Mouse (Mus musculus): Measurements from ENCODE around the gene Mn1.

DNA sequence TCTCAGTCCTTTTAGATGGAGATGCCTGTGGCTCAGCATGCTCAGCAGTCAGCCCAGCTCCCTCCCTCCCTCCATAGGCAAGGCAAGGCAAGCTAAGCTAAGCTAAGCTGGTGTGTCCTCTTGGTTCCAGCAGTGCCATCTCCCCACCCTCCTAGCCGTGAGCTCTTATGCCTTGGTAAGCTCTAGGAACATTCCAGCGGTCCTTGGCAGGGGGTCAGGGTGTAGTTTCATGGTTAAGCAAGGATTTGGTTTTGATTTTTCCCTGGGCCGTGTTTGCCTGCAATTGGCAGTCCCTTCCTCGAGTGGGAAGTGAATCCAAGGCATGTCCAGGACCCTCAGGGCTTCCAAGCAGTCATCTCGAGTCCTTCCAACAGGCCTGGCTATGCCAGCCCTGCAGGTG is 33.8 kb upstream of the Mn1 start:
- no peak for TF ChIP-seq CTCF (IDR thresholded peaks at IDR 0.05 in 2 of 3, conservative IDR thresholded peaks at IDR 0.05 in 1 of 3; ENCODE audit: control insufficient read depth in 1 of 3, insufficient read depth in 1 of 3, low read depth in 2 of 3, low read length in 3 of 3, poor library complexity in 1 of 3, severe bottlenecking in 1 of 3)
- no peak for TF ChIP-seq BHLHE40 (IDR thresholded peaks at IDR 0.05; ENCODE audit: borderline replicate concordance, low read depth, low read length)
- TF ChIP-seq MEF2A (IDR thresholded peaks at IDR 0.05; ENCODE audit: extremely low read depth, insufficient replicate concordance, low read depth, low read length, poor library complexity, severe bottlenecking): no peak
- no peak for TF ChIP-seq USF1 (IDR thresholded peaks at IDR 0.05; ENCODE audit: low read depth, low read length)
- no peak for TF ChIP-seq POLR2AphosphoS5 (IDR thresholded peaks at IDR 0.05; ENCODE audit: borderline replicate concordance, low read depth, low read length)
- no peak for TF ChIP-seq MAX (IDR thresholded peaks at IDR 0.05; ENCODE audit: low read length)
- no peak for TF ChIP-seq HCFC1 (IDR thresholded peaks at IDR 0.05; ENCODE audit: low read depth, low read length)
- no peak for TF ChIP-seq GATA1 (IDR thresholded peaks at IDR 0.05; ENCODE audit: low read depth, low read length)
- TF ChIP-seq POLR2A (IDR thresholded peaks at IDR 0.05; ENCODE audit: control insufficient read depth in 1 of 2, insufficient read depth in 1 of 2, low read depth in 1 of 2, low read length in 2 of 2, poor library complexity in 1 of 2): no peak
- no peak for TF ChIP-seq GABPA (IDR thresholded peaks at IDR 0.05; ENCODE audit: low read depth, low read length)
- no peak for TF ChIP-seq ETS1 (IDR thresholded peaks at IDR 0.05; ENCODE audit: low read depth, low read length)

Data from MEL (cell line).